Mouse (Mus musculus) left cerebral cortex, adult 18-20 months (tissue): ENCODE measurements around the gene C1qtnf4. TPM values are rescaled to one million over a fixed set of nuclear protein-coding genes. Genes with fewer than 3 reads are reported as not detected.
"Not testable (repeated sequence)": the region's sequence is repeated elsewhere in the genome, so short reads cannot be mapped to it uniquely, and the experiment has no call there.

Source experiments
- DNase-seq, 2 experiments: peaks; one replicate each; pipeline ENCODE4 v3.0.0; 2021 to 2022; ENCODE audit warnings: low spot score in 2 of 2, mixed read lengths in 1 of 2
- total RNA-seq, 2 experiments: library from RNA; stranded (reverse); gene quantifications; 2 replicates each; pipeline ENCODE4 v1.2.3; 2021

Gene C1qtnf4
- total RNA-seq, 2 experiments from 2014 or later: 275 to 295 TPM

- no peak for DNase-seq
Measured at GRCm38 (mm10) chr2:90880144-90880785, 5.4 kb upstream of the C1qtnf4 start.

GRCm38 (mm10) chr2:90881824-90882223, 3.8 kb upstream of the C1qtnf4 start:
- no peak for DNase-seq

GRCm38 (mm10) chr2:90886436-90886835, 776 bp downstream of the C1qtnf4 start:
- DNase-seq: no peak

GRCm38 (mm10) chr2:90887627-90888026, 2.0 kb downstream of the C1qtnf4 start:
- DNase-seq: no peak

GRCm38 (mm10) chr2:90889550-90890548, 4.2 kb downstream of the C1qtnf4 start:
- peak in 1 of 2 experiments; percentile 52 for DNase-seq

- no peak for DNase-seq
Measured at GRCm38 (mm10) chr2:90893673-90894298, 8.1 kb downstream of the C1qtnf4 start.

GRCm38 (mm10) chr2:90894299-90894677, 8.6 kb downstream of the C1qtnf4 start:
- DNase-seq: not testable (repeated sequence)

GRCm38 (mm10) chr2:90903398-90903797, 17.7 kb downstream of the C1qtnf4 start:
- no peak for DNase-seq

GRCm38 (mm10) chr2:90904076-90904855, 18.6 kb downstream of the C1qtnf4 start, which contains the start of the genes Kbtbd4 and Ndufs3:
Kbtbd4 (plus strand) TSS chr2:90904740.
Ndufs3 (minus strand) TSS chr2:90904827.
- peak; percentile 85 to 88 for DNase-seq

GRCm38 (mm10) chr2:90904856-90905224, 19.2 kb downstream of the C1qtnf4 start:
- DNase-seq: no peak

- no peak for DNase-seq
Measured at GRCm38 (mm10) chr2:90906721-90907120, 21.1 kb downstream of the C1qtnf4 start.

GRCm38 (mm10) chr2:90910861-90911260, 25.2 kb downstream of the C1qtnf4 start:
- DNase-seq: no peak

- DNase-seq: no peak
Measured at GRCm38 (mm10) chr2:90911668-90912067, 26.0 kb downstream of the C1qtnf4 start.

- DNase-seq: no peak
Measured at GRCm38 (mm10) chr2:90913671-90914070, 28.0 kb downstream of the C1qtnf4 start.

- DNase-seq: no peak
Measured at GRCm38 (mm10) chr2:90915516-90915915, 29.9 kb downstream of the C1qtnf4 start.

GRCm38 (mm10) chr2:90916560-90917232, 31.0 kb downstream of the C1qtnf4 start:
- DNase-seq: no peak

- peak; percentile 34 to 58 for DNase-seq
Measured at GRCm38 (mm10) chr2:90917233-90917998, 31.8 kb downstream of the C1qtnf4 start.

GRCm38 (mm10) chr2:90917999-90918698, 32.5 kb downstream of the C1qtnf4 start:
- no peak for DNase-seq

- no peak for DNase-seq
Measured at GRCm38 (mm10) chr2:90921178-90921577, 35.5 kb downstream of the C1qtnf4 start.
